Mouse (Mus musculus) left cerebral cortex, adult 18-20 months (tissue): Measurements from ENCODE around the gene Rab11a. TPM values are rescaled to one million over a fixed set of nuclear protein-coding genes. Genes with fewer than 3 reads are reported as not detected.

Experiments used
- DNase-seq, 2 experiments: peaks; one replicate each; pipeline ENCODE4 v3.0.0; 2021 to 2022; ENCODE audit warnings: low spot score in 2 of 2, mixed read lengths in 1 of 2
- long read RNA-seq, 2 experiments: library from polyadenylated mRNA; stranded (forward); transcript quantifications; one replicate each; pipeline ENCODE4 v2.0.0; 2021
- total RNA-seq, 2 experiments: library from RNA; stranded (reverse); gene quantifications; 2 replicates each; pipeline ENCODE4 v1.2.3; 2021

Gene Rab11a
- total RNA-seq, result 100 to 1,000 TPM; 229 to 237 TPM
- long read RNA-seq, experiment 1, transcript Rab11a-208 (5 exons, 2,336 nt), result major isoform, 124 of 142 reads
- long read RNA-seq, experiment 1, partial matches to known transcripts, result 6 of 142 reads
- long read RNA-seq, experiment 1, other reads (novel, unspliced or antisense), result 9 of 142 reads
- long read RNA-seq, experiment 2, transcript Rab11a-208 (5 exons, 2,336 nt), result major isoform, 105 of 117 reads
- long read RNA-seq, experiment 2, partial matches to known transcripts, result 3 of 117 reads
- long read RNA-seq, experiment 2, other reads (novel, unspliced or antisense), result 5 of 117 reads

DNA sequence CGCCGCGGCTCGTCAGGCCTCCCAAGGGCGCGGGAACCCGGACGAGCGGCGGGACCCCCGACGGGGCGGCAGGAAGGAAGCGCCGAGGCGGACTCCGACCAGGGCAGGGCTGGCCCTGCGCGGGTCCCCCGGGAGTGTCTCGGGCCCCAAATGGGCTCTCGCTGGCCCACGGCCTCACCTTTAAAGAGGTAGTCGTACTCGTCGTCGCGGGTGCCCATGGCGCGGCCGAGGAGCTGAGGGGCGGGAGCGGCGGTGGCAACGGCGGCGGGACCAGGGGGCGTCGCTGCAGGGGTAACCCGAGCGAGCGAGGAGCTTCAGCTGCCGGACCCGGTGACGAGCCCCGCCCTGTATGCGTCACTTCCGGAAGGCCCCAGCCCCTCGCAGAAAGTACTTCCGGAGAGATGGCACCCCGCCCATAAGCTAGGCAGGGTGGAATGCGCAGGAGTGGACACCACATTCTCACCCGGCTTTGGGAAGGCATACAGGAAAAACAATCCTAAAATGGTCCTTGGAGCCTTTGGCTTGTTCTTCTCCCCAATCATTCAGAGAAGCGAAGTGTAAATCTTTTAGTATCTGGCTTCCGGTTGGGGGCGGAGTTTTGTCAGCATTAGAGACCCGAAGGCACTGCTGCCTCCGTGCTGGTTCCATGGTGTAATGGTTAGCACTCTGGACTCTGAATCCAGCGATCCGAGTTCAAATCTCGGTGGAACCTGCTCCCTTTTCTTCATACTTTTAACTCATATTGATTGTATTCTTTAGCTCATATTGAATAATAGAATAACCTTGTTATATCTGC, at the start of gene Rab11a:
Gene Rab11a, minus strand, starts transcription at position 353 of the 796 bp plus-strand sequence.
- DNase-seq, result peak; percentile 97

DNA sequence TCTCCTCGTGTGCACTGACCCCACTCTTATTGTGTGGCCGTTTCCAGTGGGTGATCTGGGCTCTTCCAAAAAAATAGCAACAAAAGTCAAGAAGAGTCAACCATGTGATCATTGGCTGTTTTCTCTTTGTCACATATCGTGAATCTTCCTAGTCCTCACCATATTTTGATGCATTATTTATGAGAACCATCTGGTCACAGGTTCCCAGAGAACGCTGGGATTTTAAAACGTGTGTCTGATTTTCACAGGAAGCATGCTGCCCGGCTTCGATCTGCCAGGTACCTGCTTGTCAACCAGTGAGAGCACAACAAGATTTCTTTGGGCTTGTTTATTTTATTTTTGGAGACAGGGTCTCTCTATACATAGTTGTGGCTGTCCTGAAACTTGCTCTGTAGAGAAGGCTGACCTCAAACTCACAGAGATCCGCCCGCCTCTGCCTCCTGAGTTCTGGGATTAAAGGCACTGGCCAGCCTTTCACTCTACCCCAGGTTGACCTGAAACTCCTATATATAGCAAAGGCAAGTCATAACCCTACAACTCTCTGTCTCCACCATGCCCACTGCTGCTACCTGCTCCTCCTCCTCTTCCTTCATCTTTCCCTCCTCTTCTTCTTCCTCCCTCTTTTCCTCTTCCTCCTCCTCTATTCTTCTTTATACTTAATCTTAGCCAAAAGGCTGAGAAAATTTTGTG, 48.8 kb upstream of the Rab11a start:
- DNase-seq, result no peak

GRCm38 (mm10) chr9:64784841-64785240, 47.3 kb upstream of the Rab11a start:
- DNase-seq, result peak in 1 of 2 experiments; percentile 50

DNA sequence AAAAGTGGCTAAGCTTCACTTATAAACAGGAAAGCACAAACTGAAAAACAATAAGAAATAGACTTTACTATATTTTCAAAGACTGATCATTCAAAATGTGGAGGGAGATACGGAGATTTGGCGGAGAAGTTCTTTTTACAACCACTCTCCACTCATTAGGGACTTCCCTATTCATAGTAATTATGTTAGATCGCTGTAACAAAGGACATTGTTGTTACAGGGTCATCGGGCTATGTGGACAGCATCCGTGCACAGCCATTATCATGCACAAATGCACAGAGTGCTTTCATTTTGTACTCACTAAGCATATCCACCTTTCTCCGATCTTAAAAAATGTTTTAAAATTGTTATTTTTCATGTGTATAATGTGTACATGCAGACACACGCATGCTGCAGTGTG, 46.0 kb upstream of the Rab11a start:
- no peak for DNase-seq

DNA sequence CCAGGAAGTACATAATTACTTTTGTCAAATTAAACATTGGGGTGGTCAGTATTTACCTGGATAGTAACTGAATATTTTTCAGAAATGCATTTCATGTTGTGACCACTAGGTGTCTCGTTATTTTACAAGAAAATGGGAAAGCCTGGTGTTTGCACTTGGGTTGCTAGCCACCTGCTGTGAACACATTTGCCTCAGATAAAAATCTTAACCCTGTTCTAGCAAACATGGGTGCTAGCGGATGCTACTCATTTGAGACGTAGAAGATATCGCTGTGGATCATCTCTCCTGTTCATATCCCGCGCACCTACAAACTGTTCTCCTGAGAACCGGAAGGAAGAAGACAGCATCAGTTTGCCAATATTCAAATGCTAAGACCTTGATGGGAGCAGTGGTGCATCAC, 42.1 kb upstream of the Rab11a start:
- no peak for DNase-seq

DNA sequence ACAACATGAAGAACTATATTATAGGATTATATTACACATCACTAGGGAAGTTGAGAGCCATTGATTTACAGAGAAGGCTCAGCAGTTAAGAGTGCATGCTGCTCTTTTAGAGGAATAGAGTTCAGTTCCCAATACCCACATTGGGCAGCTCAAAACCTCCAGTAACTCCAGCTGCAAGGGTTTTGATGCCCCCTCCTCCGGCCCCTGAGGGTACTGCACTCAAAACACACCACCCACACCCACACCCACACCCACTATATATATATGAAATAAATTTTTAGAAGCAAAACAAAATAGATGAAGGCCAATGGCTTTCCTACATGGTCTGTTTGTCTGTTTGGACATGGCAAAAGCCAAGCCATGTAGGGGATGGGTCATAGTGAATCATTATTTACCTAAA, 40.6 kb upstream of the Rab11a start:
- DNase-seq, result no peak

GRCm38 (mm10) chr9:64777441-64777987, 40.0 kb upstream of the Rab11a start:
- no peak for DNase-seq

DNA sequence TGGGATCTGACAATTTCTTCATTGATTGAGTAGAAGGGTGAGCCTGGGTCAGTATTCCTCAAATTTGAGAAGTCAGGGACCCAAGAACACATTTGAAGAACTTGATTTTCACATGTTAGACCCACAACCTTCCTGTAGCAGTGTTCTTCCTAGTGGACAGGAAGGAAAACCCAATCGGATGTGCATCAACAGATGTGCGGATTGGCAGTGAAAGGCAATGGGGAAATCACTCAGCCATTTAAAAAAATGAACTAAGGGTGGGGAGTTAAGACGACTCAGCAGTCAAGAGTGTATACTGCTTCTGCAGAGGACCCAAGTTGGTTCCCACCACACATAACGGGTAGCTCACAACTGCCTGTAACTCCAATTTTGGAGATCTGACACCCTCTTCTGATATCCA, 37.9 kb upstream of the Rab11a start:
- DNase-seq, result no peak

DNA sequence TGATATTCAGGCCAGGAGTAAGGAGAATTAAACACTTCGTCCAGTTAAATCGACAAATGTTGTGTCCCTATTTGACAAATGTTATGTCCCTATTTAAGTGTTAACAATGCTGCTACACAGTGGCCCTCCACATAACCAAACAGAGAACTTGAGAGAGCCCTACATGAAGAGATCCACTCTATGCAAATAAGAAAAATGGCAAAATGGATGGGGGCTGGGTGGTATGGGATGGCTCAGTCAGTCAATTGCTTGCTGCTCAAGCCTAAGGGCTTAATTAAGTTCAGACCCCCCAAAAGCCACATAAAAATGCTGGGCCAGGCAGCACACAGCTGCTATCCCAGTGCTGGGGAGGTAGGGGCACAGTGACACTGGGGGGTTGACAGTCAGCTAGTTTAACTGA, 37.3 kb upstream of the Rab11a start:
- no peak for DNase-seq

DNA sequence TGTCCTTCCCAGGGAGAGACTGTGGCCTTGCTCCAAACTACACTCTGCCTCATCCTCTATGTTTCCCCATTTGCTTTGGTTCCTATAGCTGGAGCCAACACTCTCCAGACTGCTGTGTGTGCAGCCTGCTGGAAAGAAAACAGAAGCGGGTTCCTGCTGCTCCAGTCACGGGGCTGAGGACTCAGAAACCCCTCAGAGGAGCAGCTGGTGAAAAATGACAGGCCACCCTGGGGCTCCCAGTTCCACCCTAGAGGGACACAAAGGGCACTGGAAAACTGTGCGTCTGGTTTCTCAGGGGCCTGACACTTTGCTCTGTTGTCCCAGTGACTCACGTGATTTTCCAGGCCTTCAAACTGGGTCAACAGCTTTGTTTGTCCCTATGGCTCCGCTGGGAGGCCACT, 36.9 kb upstream of the Rab11a start:
- peak in 1 of 2 experiments; percentile 12 for DNase-seq

DNA sequence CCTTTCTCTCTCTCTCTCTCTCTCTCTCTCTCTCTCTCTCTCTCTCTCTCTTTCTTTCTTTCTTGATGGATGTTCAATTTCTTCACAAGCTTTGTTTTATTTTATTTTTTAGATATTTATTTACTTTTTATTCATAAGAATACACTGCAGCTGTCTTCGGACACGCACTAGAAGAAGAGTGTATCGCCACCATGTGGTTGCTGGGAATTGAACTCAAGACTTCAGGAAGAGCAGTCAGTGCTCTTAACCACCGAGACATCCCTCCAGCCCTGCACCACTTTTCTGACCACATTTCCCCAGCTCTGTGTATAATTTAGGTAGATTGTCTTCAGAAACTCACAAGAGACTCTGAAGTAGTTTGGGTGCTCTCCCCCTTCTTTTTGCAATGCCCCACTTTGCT, 36.4 kb upstream of the Rab11a start:
- no peak for DNase-seq

DNA sequence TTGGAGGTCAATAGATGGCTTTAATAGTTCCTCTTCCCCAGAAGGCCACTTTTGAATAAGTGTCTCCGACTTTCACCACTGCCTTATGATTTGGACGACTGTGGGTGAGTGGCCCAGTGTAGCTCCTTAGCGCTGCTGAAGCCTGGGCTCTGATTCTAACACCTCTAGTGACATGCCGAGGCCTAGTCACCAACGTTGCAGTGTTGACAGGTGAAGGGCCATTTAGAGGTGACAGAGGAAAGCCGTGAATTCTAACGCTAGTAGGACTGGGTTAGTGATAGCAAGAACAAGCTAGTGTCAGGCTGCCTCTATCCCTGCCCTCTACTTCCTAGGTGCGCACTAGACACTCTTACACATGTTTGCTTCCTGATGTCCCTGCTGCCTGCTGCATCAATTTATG, 35.7 kb upstream of the Rab11a start:
- DNase-seq, result no peak

GRCm38 (mm10) chr9:64771236-64771635, 33.7 kb upstream of the Rab11a start:
- peak; percentile 40 to 62 for DNase-seq

DNA sequence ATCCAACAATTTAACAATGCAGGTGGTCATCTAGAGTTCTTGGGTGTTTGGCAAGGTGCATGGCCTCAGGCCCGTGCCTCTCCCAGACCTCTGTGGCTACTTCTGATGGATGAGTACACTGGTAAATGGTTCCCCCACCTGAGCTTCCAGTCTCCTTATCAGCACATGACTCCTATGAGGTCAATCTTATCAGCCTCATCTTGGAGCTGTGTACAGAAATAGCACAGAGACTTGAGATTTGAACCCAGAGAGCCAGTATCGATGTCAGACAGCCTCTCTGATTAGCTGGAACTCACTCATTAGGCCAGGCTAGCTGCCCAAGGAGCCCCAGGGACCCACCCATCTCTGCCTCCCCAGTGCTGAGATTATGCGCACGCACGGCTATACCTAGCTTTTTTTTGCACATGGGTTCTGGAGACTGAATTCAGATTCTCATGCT, 32.9 kb upstream of the Rab11a start:
- DNase-seq, result no peak

DNA sequence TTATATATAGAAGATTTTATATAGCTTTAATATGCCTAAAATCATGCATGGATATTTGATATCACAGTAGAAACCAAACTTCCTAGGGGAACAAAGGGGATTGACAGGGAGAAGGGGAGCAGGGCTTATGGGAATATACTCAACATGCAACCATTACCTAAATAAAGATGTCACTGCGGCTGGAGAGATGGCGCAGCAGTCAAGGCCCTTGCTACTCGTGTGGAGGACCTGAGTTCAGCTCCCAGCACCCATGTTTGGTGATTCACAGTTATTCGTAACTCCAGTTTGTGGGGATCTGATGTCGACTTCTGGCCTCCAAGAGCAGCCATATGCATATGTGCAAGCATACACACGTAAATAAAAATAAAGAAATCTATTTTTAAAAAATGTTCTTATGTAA, 32.4 kb upstream of the Rab11a start:
- no peak for DNase-seq

GRCm38 (mm10) chr9:64769066-64769695, 31.6 kb upstream of the Rab11a start:
- peak; percentile 18 to 46 for DNase-seq

GRCm38 (mm10) chr9:64767796-64768195, 30.2 kb upstream of the Rab11a start:
- DNase-seq, result no peak

DNA sequence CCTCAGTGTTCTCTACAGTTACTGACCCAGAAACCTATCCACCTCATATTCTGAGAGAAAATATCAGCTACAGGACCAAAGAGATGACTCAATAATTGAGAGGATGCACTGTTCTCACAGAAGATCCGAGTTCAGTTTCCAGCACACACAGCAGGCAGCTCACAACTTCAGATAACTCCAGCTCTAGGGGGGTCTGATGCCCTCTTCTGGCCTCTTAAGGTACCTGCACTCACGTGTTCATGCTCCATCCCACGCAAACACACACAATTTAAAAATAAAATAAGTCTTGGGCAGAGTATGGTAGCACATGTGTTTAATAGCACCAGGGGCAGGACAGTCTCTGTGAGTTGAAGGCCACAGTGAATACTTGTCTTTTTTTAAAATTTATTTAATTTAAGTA, 28.6 kb upstream of the Rab11a start:
- DNase-seq, result no peak

DNA sequence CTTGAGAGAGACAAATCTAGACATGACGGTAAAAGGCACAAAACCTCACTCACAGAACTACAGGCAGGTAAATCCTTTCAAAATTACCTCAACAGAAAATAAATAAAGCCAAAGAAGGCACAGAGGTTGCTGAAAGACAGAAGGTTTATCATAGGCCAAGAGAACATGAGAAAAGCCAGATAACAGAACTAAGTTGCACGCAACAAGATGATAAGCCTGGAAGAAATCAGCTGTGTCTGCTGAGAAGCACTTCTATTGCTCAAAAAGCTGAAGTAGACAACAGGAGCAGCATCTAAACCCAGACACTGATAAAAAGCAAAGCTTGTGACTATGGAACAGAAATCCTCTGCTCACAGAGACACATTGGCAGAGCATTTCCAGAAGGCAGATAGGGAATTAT, 27.3 kb upstream of the Rab11a start:
- no peak for DNase-seq

GRCm38 (mm10) chr9:64758052-64758451, 20.5 kb upstream of the Rab11a start:
- no peak for DNase-seq

GRCm38 (mm10) chr9:64752575-64752974, 15.0 kb upstream of the Rab11a start:
- DNase-seq, result no peak
